Mouse (Mus musculus) intestine, postnatal 0 days (tissue): ENCODE measurements around the gene Efna5. TPM values are rescaled to one million over a fixed set of nuclear protein-coding genes. Genes with fewer than 3 reads are reported as not detected.

Experiments used
- ATAC-seq: fragments of 200-750 bp; cut with Nextera tagmentation; 2 replicates; pipeline ENCODE4 v1.8.0; 2017; ENCODE audit warnings: mild to moderate bottlenecking, moderate TSS enrichment, moderate library complexity
- H3K27ac ChIP-seq: fragments of 300-500 bp; sonication (generic); 2 replicates; pipeline ENCODE4 v1.5.1; 2014; ENCODE audit warnings: mild to moderate bottlenecking, low read depth, low read length, moderate library complexity
- H3K27me3 ChIP-seq: fragments of 300-500 bp; sonication (generic); replicated peaks from 2 replicates; pipeline ENCODE4 v1.6.1; 2014; ENCODE audit warnings: low read length, mixed read lengths; ENCODE audit not compliant: control insufficient read depth, insufficient read depth
- H3K36me3 ChIP-seq: fragments of 300-500 bp; sonication (generic); 2 replicates; pipeline ENCODE4 v1.6.1; 2014; ENCODE audit warnings: mild to moderate bottlenecking, moderate library complexity; ENCODE audit not compliant: control insufficient read depth, insufficient read depth
- H3K4me1 ChIP-seq: fragments of 300-500 bp; sonication (generic); replicated peaks from 2 replicates; pipeline ENCODE4 v1.6.1; 2014; ENCODE audit warnings: antibody characterized with exemption, low read length, mixed read lengths; ENCODE audit not compliant: control insufficient read depth, insufficient read depth
- H3K4me2 ChIP-seq: fragments of 300-500 bp; sonication (generic); replicated peaks from 2 replicates; pipeline ENCODE4 v1.6.1; 2014; ENCODE audit warnings: low read depth, mild to moderate bottlenecking, moderate library complexity
- H3K4me3 ChIP-seq: fragments of 300-500 bp; sonication (generic); 2 replicates; pipeline ENCODE4 v1.5.1; 2014; ENCODE audit warnings: low read depth, low read length
- H3K9ac ChIP-seq: fragments of 300-500 bp; sonication (generic); 2 replicates; pipeline ENCODE4 v1.6.1; 2014; ENCODE audit warnings: mild to moderate bottlenecking, low read depth, low read length
- H3K9me3 ChIP-seq: fragments of 300-500 bp; sonication (generic); 2 replicates; pipeline ENCODE4 v1.6.1; 2016; ENCODE audit warnings: mixed run types; ENCODE audit not compliant: control insufficient read depth
- CTCF ChIP-seq: sonication (generic); IDR thresholded peaks from 2 replicates; pipeline ENCODE4 v1.5.1; 2016; ENCODE audit warnings: low read depth, mild to moderate bottlenecking, control low read depth, antibody characterized with exemption, moderate library complexity
- whole genome bisulfite sequencing: fragments of 180-500 bp; shearing (Covaris S2); extraction: QIAGEN DNeasy Blood & Tissue Kit; methylation state at CpG from one replicate; pipeline ENCODE4 v1.1.7; 2014; 5-methylcytosine and 5-hydroxymethylcytosine counted together
- polyA plus RNA-seq: library from polyadenylated mRNA; unstranded; fragments of >200 nt; fragmentation: Nextera tagmentation; extraction: Ambion mirVana; gene quantifications from 2 replicates; pipeline ENCODE4 v1.2.1, GENCODE M21; 2015

The Efna5 gene
- polyA plus RNA-seq, 1 experiment from 2014 or later = 8.6 TPM

GRCm38 (mm10) chr17:62766705-62767104 lies 114.4 kb downstream of the Efna5 start:
- no peak overlapping the region for H3K4me3 ChIP-seq
- no peaks in the 10 kb centered on the region for H3K9me3 ChIP-seq
- no peak overlapping the region for H3K9ac ChIP-seq
- H3K27me3 ChIP-seq = no peaks in the 10 kb centered on the region
- 80% methylated on average over 4 of the region's 4 CpGs for WGBS
- H3K27ac ChIP-seq = no peak overlapping the region
- H3K36me3 ChIP-seq = no peaks in the 10 kb centered on the region
- H3K4me2 ChIP-seq = no peak overlapping the region
- H3K4me1 ChIP-seq = no peaks in the 10 kb centered on the region
- ATAC-seq = no peak
- no peak for TF ChIP-seq CTCF

GRCm38 (mm10) chr17:62765165-62765564 lies 116.0 kb downstream of the Efna5 start:
- Histone ChIP-seq H3K9me3 (no peaks in the 10 kb centered on the region), H3K27me3 (no peaks in the 10 kb centered on the region), H3K4me3 (no peak overlapping the region), H3K36me3 (no peaks in the 10 kb centered on the region), H3K4me1 (no peaks in the 10 kb centered on the region), H3K27ac (no peak overlapping the region), H3K9ac (no peak overlapping the region), H3K4me2 (no peak overlapping the region)
- ATAC-seq = no peak
- 56% methylated on average over 4 of the region's 4 CpGs for WGBS
- no peak for TF ChIP-seq CTCF

- no peak overlapping the region for H3K27ac ChIP-seq
- H3K9me3 ChIP-seq = no peaks in the 10 kb centered on the region
- H3K4me2 ChIP-seq = no peak overlapping the region
- H3K4me3 ChIP-seq = no peak overlapping the region
- no peak for ATAC-seq
- no peaks in the 10 kb centered on the region for H3K4me1 ChIP-seq
- TF ChIP-seq CTCF = no peak
- H3K36me3 ChIP-seq = no peaks in the 10 kb centered on the region
- no peak overlapping the region for H3K9ac ChIP-seq
- WGBS = 70% methylated on average over 3 of the region's 3 CpGs
- no peaks in the 10 kb centered on the region for H3K27me3 ChIP-seq
These were observed 124.2 kb downstream of the Efna5 start for GRCm38 (mm10) chr17:62756951-62757350.

GRCm38 (mm10) chr17:62755635-62756034 lies 125.5 kb downstream of the Efna5 start:
- Histone ChIP-seq H3K4me3 (no peak overlapping the region), H3K27me3 (no peaks in the 10 kb centered on the region), H3K4me1 (no peaks in the 10 kb centered on the region), H3K9ac (no peak overlapping the region), H3K4me2 (no peak overlapping the region), H3K9me3 (no peaks in the 10 kb centered on the region), H3K36me3 (no peaks in the 10 kb centered on the region), H3K27ac (no peak overlapping the region)
- no peak for TF ChIP-seq CTCF
- 77% methylated on average over 2 of the region's 2 CpGs for WGBS
- no peak for ATAC-seq

- Histone ChIP-seq H3K9me3 (no peaks in the 10 kb centered on the region), H3K4me3 (no peak overlapping the region), H3K4me1 (no peaks in the 10 kb centered on the region), H3K36me3 (no peaks in the 10 kb centered on the region), H3K4me2 (no peak overlapping the region), H3K27me3 (0 out of 2 replicates have a peak, but pooled peaks cover 2% of the 10 kb centered on the region), H3K27ac (no peak overlapping the region), H3K9ac (no peak overlapping the region)
- 79% methylated on average over 4 of the region's 4 CpGs for WGBS
- no peak for TF ChIP-seq CTCF
- ATAC-seq = no peak
These were observed 126.5 kb downstream of the Efna5 start for GRCm38 (mm10) chr17:62754638-62755037.

GRCm38 (mm10) chr17:62752381-62752889 lies 128.7 kb downstream of the Efna5 start:
- no peak for ATAC-seq
- Histone ChIP-seq H3K27ac (no peak overlapping the region), H3K36me3 (no peaks in the 10 kb centered on the region), H3K9me3 (no peaks in the 10 kb centered on the region), H3K4me3 (no peak overlapping the region), H3K4me2 (no peak overlapping the region), H3K4me1 (no peaks in the 10 kb centered on the region), H3K27me3 (0 out of 2 replicates have a peak, but pooled peaks cover 3% of the 10 kb centered on the region), H3K9ac (no peak overlapping the region)
- 36% methylated on average over 2 of the region's 2 CpGs for WGBS
- no peak for TF ChIP-seq CTCF

- H3K27ac ChIP-seq = no peak overlapping the region
- H3K4me3 ChIP-seq = no peak overlapping the region
- H3K9ac ChIP-seq = no peak overlapping the region
- no peak for TF ChIP-seq CTCF
- no peaks in the 10 kb centered on the region for H3K4me1 ChIP-seq
- 0 out of 2 replicates have a peak, but pooled peaks cover 3% of the 10 kb centered on the region for H3K27me3 ChIP-seq
- ATAC-seq = no peak
- H3K36me3 ChIP-seq = no peaks in the 10 kb centered on the region
- no peaks in the 10 kb centered on the region for H3K9me3 ChIP-seq
- no peak overlapping the region for H3K4me2 ChIP-seq
- WGBS = 77% methylated on average over 3 of the region's 3 CpGs
These were observed 130.5 kb downstream of the Efna5 start for GRCm38 (mm10) chr17:62750647-62751046.
